Comparison of ENCODE assay signal across 8 mouse cellular contexts in the genomic region with DNA sequence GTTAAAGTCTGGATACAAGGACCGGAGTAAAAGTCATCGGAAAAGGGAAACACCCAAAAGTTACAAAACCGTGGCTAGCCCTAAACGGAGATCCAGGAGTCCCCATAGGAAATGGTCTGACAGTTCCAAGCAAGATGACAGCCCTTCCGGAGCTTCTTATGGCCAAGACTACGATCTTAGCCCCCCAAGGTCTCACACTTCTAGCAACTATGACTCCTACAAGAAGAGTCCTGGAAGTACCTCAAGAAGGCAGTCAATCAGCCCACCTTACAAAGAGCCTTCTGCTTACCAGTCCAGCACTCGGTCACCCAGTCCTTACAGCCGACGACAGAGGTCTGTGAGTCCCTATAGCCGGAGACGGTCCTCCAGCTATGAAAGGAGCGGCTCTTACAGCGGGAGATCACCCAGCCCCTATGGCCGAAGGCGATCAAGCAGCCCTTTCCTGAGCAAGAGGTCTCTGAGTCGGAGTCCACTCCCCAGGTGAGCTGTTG. TPM values are rescaled to one million over a fixed set of nuclear protein-coding genes. Genes with fewer than 3 reads are reported as not detected.
DNase-seq lines count a peak whose midpoint lies in the region; ATAC-seq and TF ChIP-seq lines count a peak whose summit lies in the region.

No protein-coding gene starts in this region.

- peak; percentile 15 to 21 for DNase-seq in cerebellum, postnatal 14 days
- no peak for DNase-seq in cerebellum, adult 11 months
- peak; percentile 22 for DNase-seq in brain, embryonic 14.5 days (ENCODE audit: low read depth)
- DNase-seq in heart, adult 8-10 months (ENCODE audit: low spot score) = peak; percentile 11
- DNase-seq in kidney, adult 8-10 months = peak; percentile 19 to 24
- peak; percentile 49 for DNase-seq in lung, postnatal 0 days (ENCODE audit: low spot score)
- no peak for DNase-seq in right cerebral cortex, adult 18-20 months

- peak overlapping the region; percentile 100 for H3K9ac ChIP-seq in lung, postnatal 0 days (replicated peaks; ENCODE audit: low read depth)

- H3K36me3 ChIP-seq in lung, postnatal 0 days (ENCODE audit: insufficient read depth, low read length) = no peaks in the 10 kb centered on the region
- peaks cover 3% of the 10 kb centered on the region for H3K36me3 ChIP-seq in small intestine, adult 2 months (ENCODE audit: control insufficient read depth, insufficient read depth, low read length)

- no peak for TF ChIP-seq POLR2A in brain, embryonic 14.5 days (IDR thresholded peaks at IDR 0.05; ENCODE audit: borderline replicate concordance, extremely low read depth, insufficient read depth, insufficient read length, poor library complexity, severe bottlenecking)
- TF ChIP-seq POLR2A in small intestine, adult 2 months (IDR thresholded peaks at IDR 0.05; ENCODE audit: low read depth, low read length) = no peak

- no peaks in the 10 kb centered on the region for H3K27me3 ChIP-seq in lung, postnatal 0 days (replicated peaks; ENCODE audit: insufficient read depth, low read length)
- H3K27me3 ChIP-seq in small intestine, adult 2 months (ENCODE audit: control insufficient read depth, insufficient read depth, low read length) = no peaks in the 10 kb centered on the region

- peak overlapping the region; percentile 100 for H3K27ac ChIP-seq in lung, postnatal 0 days (ENCODE audit: low read length)
- peak overlapping the region; percentile 68; the same call in 1 of the 2 replicates for H3K27ac ChIP-seq in small intestine, adult 2 months (ENCODE audit: insufficient read depth, low read depth, low read length)

- ATAC-seq in lung, postnatal 0 days = no peak

- H3K4me3 ChIP-seq in lung, postnatal 0 days (ENCODE audit: low read depth, low read length) = peak overlapping the region; percentile 98
- H3K4me3 ChIP-seq in small intestine, adult 2 months (ENCODE audit: low read depth, low read length) = peak overlapping the region; percentile 75

- H3K9me3 ChIP-seq in lung, postnatal 0 days (ENCODE audit: low read length) = no peaks in the 10 kb centered on the region

- no peak for TF ChIP-seq EP300 in lung, postnatal 0 days (IDR thresholded peaks at IDR 0.05)

- H3K4me2 ChIP-seq in lung, postnatal 0 days (replicated peaks; ENCODE audit: low read depth, low read length) = peak overlapping the region; percentile 86

- no peak for TF ChIP-seq CTCF in brain, embryonic 14.5 days (IDR thresholded peaks at IDR 0.05; ENCODE audit: borderline replicate concordance, extremely low read depth, insufficient read depth, insufficient read length)
- TF ChIP-seq CTCF in lung, postnatal 0 days (IDR thresholded peaks at IDR 0.05) = no peak
- TF ChIP-seq CTCF in small intestine, adult 2 months (IDR thresholded peaks at IDR 0.05; ENCODE audit: extremely low read depth, insufficient read length, insufficient replicate concordance, low read depth, low read length) = no peak

- no peaks in the 10 kb centered on the region for H3K4me1 ChIP-seq in lung, postnatal 0 days (ENCODE audit: insufficient read depth, low read depth, low read length)
- peaks cover 3% of the 10 kb centered on the region; the same call in 1 of the 2 replicates for H3K4me1 ChIP-seq in small intestine, adult 2 months (ENCODE audit: control insufficient read depth, insufficient read depth, insufficient read length, low read length)

- WGBS in lung, postnatal 0 days = under 1% methylated on average over 16 of the region's 16 CpGs
- 1% methylated on average over 16 of the region's 16 CpGs for WGBS in small intestine, adult 2 months

RNA-seq across cellular contexts. Expression of gene Cdk12, which starts 1.1 kb away (rescaled TPM):
- 21.7 and 26.2 TPM in 2 replicates for polyA plus RNA-seq in brain, embryonic 14.5 days (2012; rRNA removed)
- 10 to 100 TPM; 20.1 to 22.5 (median 21.8) TPM for total RNA-seq in heart, adult 8-10 months (2022)
- 6.7 and 8.3 TPM in 2 replicates for polyA plus RNA-seq in lung, postnatal 0 days (2015; fragmentation: Nextera tagmentation; extraction: Ambion mirVana)
- polyA plus RNA-seq in small intestine, adult 2 months (2012; rRNA removed) = 3.6 and 8.1 TPM in 2 replicates

RNA-seq across cellular contexts. Expression of gene Med1, which starts 10.9 kb away (rescaled TPM):
- 30.4 and 33.2 TPM in 2 replicates for polyA plus RNA-seq in brain, embryonic 14.5 days (2012; rRNA removed)
- 10 to 100 TPM; 40.4 to 41.8 (median 41.2) TPM for total RNA-seq in heart, adult 8-10 months (2022)
- polyA plus RNA-seq in lung, postnatal 0 days (2015; fragmentation: Nextera tagmentation; extraction: Ambion mirVana) = 32.2 and 34.1 TPM in 2 replicates
- polyA plus RNA-seq in small intestine, adult 2 months (2012; rRNA removed) = 2.4 and 5.9 TPM in 2 replicates

RNA-seq across cellular contexts. Expression of gene Fbxl20, which starts 53.8 kb away (rescaled TPM):
- 28.3 and 30.2 TPM in 2 replicates for polyA plus RNA-seq in brain, embryonic 14.5 days (2012; rRNA removed)
- 10 to 100 TPM; 16.6 to 22.3 (median 18.8) TPM for total RNA-seq in heart, adult 8-10 months (2022)
- 12.8 and 13.0 TPM in 2 replicates for polyA plus RNA-seq in lung, postnatal 0 days (2015; fragmentation: Nextera tagmentation; extraction: Ambion mirVana)
- polyA plus RNA-seq in small intestine, adult 2 months (2012; rRNA removed) = 4.3 and 9.9 TPM in 2 replicates

Comparison
In these comparisons a context has a peak if more than half of its experiments do, and no peak if none do; other contexts are left out.
1. DNase-seq: peak in cerebellum, postnatal 14 days (2 of 2), brain, embryonic 14.5 days (single experiment), heart, adult 8-10 months (single experiment), kidney, adult 8-10 months (2 of 2) and lung, postnatal 0 days (single experiment); none in cerebellum, adult 11 months (single experiment) and right cerebral cortex, adult 18-20 months (single experiment).